Mouse (Mus musculus) spleen, adult 2 months (tissue): ENCODE measurements around the gene Farp1. TPM values are rescaled to one million over a fixed set of nuclear protein-coding genes. Genes with fewer than 3 reads are reported as not detected.

Experiments
- DNase-seq, 2 experiments: peaks; one replicate each; pipeline versions ENCODE4 v3.0.0 to v3.0.0-alpha.2; 2012 to 2021; ENCODE audit warnings: low spot score in 2 of 2, low read depth in 1 of 2
- H3K27ac ChIP-seq: fragments of 200-500 bp; 2 replicates; pipeline ENCODE4 v1.5.1; 2012; ENCODE audit warnings: low read length, inconsistent platforms; ENCODE audit not compliant: insufficient read depth
- H3K27me3 ChIP-seq: fragments of 200-500 bp; 2 replicates; pipeline ENCODE4 v1.6.1; 2012; ENCODE audit warnings: mild to moderate bottlenecking, moderate library complexity, low read length, inconsistent platforms; ENCODE audit not compliant: control insufficient read depth, insufficient read depth
- H3K36me3 ChIP-seq: fragments of 200-500 bp; 2 replicates; pipeline ENCODE4 v1.6.1; 2012; ENCODE audit warnings: mild to moderate bottlenecking, low read length, inconsistent platforms; ENCODE audit not compliant: control insufficient read depth, insufficient read depth
- H3K4me1 ChIP-seq: fragments of 200-500 bp; 2 replicates; pipeline ENCODE4 v1.6.1; 2011; ENCODE audit warnings: inconsistent platforms; ENCODE audit not compliant: control insufficient read depth, insufficient read depth, insufficient read length
- H3K4me3 ChIP-seq: fragments of 200-500 bp; 2 replicates; pipeline ENCODE4 v1.5.1; 2011; ENCODE audit warnings: mild to moderate bottlenecking, inconsistent platforms; ENCODE audit not compliant: insufficient read depth, insufficient read length; ENCODE audit errors: extremely low read depth
- CTCF ChIP-seq: fragments of 200-500 bp; IDR thresholded peaks from 2 replicates; pipeline ENCODE4 v1.5.1; 2011; ENCODE audit warnings: mild to moderate bottlenecking, inconsistent platforms; ENCODE audit not compliant: insufficient read depth, insufficient read length, insufficient replicate concordance; ENCODE audit errors: extremely low read depth
- POLR2A ChIP-seq: fragments of 200-500 bp; IDR thresholded peaks from 2 replicates; pipeline ENCODE4 v1.6.1; 2011; ENCODE audit warnings: low read depth, low read length, inconsistent platforms
- WGBS: fragments of 180-500 bp; shearing (Covaris S2); methylation state at CpG from one replicate; pipeline ENCODE4 v1.1.7; 2018; 5-methylcytosine and 5-hydroxymethylcytosine counted together
- polyA plus RNA-seq: library from polyadenylated mRNA; depleted of rRNA; stranded (reverse); fragments of >200 nt; gene quantifications from 2 replicates; pipeline ENCODE4 v1.2.3, GENCODE M21; 2012; rRNA removed

Gene Farp1
- 2.9 and 3.0 TPM in 2 replicates for polyA plus RNA-seq

DNA sequence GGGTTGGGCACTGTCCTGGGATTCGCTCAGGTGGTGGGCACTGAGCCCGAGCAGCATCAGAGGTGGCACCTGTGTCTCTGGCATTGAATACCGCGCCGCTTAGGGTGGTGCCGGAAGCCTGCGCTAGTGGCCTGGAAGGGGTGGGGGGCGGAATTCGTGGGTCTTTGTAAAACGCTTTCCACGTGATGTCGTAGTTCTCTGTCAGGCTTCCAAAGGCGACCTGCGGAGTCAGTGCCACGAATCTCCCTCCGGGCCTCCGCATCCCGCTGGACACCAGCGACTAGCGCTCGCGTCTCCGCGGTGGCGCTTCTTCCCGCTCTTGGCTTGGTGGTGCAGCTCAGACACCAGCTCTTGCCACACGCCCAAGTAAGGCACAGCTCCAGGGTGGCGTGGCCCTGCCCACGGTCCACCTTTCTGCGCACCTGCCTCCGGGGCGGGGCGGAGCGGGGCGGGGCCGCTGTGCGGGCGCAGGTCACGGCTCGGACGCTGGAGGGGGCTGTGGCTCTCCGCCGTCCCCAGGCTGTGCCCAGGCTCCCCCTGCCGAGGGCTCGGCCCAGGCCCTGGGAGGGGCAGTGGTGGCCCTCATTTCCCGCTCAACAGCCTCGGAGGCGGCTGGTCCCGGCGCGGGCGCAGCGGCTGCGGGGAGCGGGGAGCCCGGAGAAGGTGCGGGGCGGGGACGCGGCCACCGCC, at the start of gene Farp1:
TSS of gene Farp1 (plus strand) at position 228 of the 690 bp plus-strand sequence.
- Histone ChIP-seq H3K36me3 (no peaks in the 10 kb centered on the region), H3K27ac (no peak within 1 kb of the TSS), H3K4me1 (peaks cover 11% of the 10 kb centered on the region), H3K4me3 (peak within 1 kb of the TSS; percentile 55), H3K27me3 (peaks cover 16% of the 10 kb centered on the region)
- TF ChIP-seq POLR2A (no peak), CTCF (0 out of 2 replicates have a peak, but pooled peaks have one; percentile 7)
- WGBS: 2% methylated on average over 59 of the region's 61 CpGs
- peak in 1 of 2 experiments; percentile 38 for DNase-seq

DNA sequence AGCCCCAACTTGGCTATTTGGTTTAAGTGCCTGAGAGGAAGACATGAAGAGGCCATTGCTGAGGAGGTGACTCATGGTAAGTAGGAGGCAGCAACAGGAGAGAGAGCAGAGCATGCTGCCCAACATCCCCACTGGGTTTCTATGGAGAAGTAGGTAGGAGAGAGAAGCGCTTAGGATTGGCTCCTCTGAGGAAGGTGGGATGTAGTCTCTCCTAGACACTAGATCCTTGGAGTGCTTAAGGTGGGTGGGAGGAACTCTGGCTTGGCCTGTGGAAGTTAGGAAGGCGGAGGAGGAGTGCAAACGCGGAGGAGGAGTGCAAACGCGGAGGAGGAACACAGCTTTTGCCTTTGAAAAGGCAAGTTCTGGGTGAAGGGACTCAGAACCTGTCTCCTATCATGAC, 45.9 kb upstream of the Farp1 start:
- Histone ChIP-seq H3K4me1 (no peaks in the 10 kb centered on the region), H3K27me3 (no peaks in the 10 kb centered on the region), H3K4me3 (no peak overlapping the region), H3K27ac (no peak overlapping the region), H3K36me3 (no peaks in the 10 kb centered on the region)
- WGBS: 76% methylated on average over 6 of the region's 6 CpGs
- TF ChIP-seq CTCF (no peak), POLR2A (no peak)
- DNase-seq: no peak

DNA sequence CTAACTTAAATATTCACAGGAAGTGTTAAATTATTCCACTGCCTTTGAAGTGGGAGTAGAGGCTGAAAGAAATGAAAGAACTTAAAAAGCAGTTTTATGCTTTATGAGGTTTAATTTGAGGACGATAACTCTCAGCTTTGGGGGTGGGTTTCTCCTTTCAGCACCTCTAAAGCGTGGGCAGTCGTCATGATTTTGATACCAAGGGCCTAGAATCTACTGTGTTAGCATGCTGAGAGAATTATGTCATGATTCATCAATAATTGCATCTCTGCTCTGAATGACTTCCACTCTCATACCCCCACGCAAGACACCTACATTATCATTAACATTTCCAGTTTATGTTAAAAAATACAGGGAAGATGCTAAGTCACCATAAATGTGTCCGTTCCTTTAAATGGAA, 37.3 kb upstream of the Farp1 start:
- Histone ChIP-seq H3K4me3 (no peak overlapping the region), H3K27ac (no peak overlapping the region), H3K4me1 (no peaks in the 10 kb centered on the region), H3K36me3 (no peaks in the 10 kb centered on the region), H3K27me3 (no peaks in the 10 kb centered on the region)
- DNase-seq: no peak
- 82% methylated on average over 5 of the region's 5 CpGs for WGBS
- TF ChIP-seq POLR2A: no peak

DNA sequence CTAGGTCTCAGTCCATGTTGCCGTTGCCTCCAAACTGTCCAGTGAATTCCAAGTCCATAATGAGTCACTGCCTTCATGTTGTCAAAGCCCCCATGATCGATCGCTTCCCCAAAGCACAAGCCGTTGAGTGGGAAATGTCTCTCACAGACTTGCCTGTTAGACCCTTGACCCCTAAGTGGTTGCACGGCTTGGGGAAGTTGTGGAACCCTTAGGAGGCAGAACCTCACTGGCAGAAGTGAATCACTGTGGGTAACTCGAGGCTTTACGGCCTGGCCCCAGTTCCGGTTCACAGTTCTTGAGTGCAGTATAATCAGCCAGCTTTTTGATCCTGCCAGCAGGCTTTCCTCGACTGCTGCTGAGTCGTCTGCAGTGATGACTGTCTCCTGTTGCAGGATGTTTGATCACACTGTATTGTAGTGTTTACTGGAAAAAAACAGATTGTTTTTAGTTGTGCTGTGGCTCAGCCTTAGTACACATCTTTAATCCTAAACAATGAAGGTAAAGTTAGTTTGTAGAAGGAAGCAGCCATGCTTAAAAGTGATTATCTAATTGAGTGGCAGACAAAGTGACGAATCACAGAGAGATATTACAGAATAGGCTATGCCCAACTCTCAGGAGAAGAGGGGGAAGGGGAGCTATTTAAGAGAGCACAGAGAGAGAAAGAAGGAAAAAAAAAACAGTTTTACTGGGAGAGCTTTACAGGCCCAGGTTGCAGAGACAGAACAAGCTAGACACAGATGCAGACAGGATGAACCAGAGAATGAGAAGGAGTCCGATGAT, 34.2 kb upstream of the Farp1 start:
- no peaks in the 10 kb centered on the region for H3K36me3 ChIP-seq
- H3K27me3 ChIP-seq: no peaks in the 10 kb centered on the region
- no peak for TF ChIP-seq POLR2A
- no peak for TF ChIP-seq CTCF
- no peak overlapping the region for H3K4me3 ChIP-seq
- H3K4me1 ChIP-seq: no peaks in the 10 kb centered on the region
- WGBS: 71% methylated on average over 12 of the region's 12 CpGs
- DNase-seq: no peak
- no peak overlapping the region for H3K27ac ChIP-seq

DNA sequence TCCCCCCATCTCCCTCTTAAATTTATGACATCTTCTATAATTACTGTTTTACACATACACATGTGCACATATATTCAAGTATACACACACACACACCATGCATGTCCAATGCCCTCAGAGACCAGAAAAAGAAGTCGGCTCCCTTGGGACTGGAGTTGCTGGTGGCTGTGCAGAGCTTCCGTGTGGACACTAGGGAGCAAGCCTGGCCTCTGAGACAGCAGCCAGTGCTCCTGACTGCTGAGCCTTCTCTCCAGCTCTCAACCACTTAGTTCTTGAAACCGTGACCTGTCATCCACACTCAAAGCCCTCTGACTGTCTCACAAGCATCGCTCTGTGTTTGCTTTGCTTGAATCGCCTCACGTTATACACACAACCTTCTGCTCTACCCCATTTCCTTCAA, 29.4 kb upstream of the Farp1 start:
- 98% methylated on average over 6 of the region's 6 CpGs for whole genome bisulfite sequencing
- H3K4me3 ChIP-seq: no peak overlapping the region
- no peak overlapping the region for H3K27ac ChIP-seq
- H3K27me3 ChIP-seq: no peaks in the 10 kb centered on the region
- no peaks in the 10 kb centered on the region for H3K4me1 ChIP-seq
- no peak for TF ChIP-seq POLR2A
- TF ChIP-seq CTCF: no peak
- no peaks in the 10 kb centered on the region for H3K36me3 ChIP-seq
- DNase-seq: no peak

DNA sequence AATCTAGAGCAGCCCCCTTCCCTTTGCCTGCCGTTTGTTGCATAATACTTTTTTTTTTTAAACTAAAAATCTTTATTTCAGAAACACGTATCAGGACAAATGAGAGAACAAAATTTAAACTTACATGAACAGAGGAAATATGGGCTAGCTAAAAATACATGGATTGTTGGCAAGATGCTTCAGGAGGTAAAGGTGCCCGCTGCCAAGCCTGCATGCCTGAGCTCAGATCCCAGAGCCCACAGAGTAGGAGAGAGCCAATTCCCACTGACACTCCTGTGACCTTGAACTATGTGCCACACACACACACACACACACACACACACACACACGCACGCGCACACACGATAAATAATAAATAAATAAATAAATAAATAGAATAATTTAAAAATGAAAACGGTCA, 29.0 kb upstream of the Farp1 start:
- DNase-seq: no peak
- H3K27me3 ChIP-seq: no peaks in the 10 kb centered on the region
- H3K36me3 ChIP-seq: no peaks in the 10 kb centered on the region
- no peak overlapping the region for H3K4me3 ChIP-seq
- no peak overlapping the region for H3K27ac ChIP-seq
- TF ChIP-seq POLR2A (no peak), CTCF (no peak)
- 94% methylated on average over 8 of the region's 8 CpGs for WGBS
- H3K4me1 ChIP-seq: no peaks in the 10 kb centered on the region
